Mouse (Mus musculus) G1E (cell line): ENCODE data around the gene S100a1.

Experiments
- CTCF ChIP-seq: IDR thresholded peaks from 2 replicates; pipeline ENCODE4 v1.5.1; 2012; ENCODE audit warnings: low read depth, low read length, inconsistent platforms, mixed read lengths
- POLR2AphosphoS5 ChIP-seq: IDR thresholded peaks from 2 replicates; pipeline ENCODE4 v1.6.1; 2012; ENCODE audit warnings: low read depth, low read length, inconsistent platforms; ENCODE audit not compliant: insufficient replicate concordance
- TAL1 ChIP-seq: conservative IDR thresholded peaks from 2 replicates; pipeline ENCODE4 v1.6.1; 2012; ENCODE audit warnings: low read depth, low read length, inconsistent platforms, mixed read lengths

DNA sequence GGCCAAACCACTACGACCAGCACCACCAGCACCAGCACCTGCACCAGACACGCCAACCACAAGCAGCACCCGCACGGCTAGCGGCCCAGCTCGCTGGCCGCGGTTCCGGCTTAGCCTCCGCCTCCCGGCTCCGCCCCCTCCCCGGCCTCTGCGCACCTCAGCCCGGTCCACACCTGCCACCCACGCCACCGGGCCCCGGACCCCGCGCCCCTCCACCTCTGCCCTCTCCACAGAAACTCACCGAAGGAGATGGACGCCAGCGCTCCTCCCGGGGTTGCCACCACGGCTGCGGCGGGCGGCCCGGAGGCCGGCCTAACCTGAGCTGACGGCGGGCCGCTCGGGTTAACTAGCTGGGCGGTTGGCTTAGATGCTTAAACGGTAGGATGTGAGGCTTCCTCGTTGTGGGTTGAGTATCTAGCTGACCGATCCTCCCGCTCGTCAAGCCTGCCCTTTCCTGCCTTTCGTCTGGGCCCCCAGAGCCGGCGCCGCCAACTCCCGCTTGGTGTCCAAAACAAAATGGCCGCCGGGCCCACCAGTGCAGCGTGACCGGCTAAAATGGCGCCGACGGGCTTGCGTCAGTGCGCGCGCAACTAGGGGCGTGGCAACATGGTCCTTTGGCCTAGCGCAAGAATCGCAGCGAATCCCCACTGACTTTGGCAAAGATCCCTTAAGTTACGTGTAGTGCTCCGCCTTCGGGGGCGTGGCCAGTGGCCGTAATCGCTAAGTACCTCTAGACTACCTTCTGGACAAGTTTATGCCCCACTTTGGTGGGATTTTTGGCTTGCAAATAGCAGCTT lies 5.0 kb downstream of the S100a1 start, which contains the start of gene Chtop:
- TF ChIP-seq CTCF, result no peak
- no peak for TF ChIP-seq TAL1
- TF ChIP-seq POLR2AphosphoS5, result no peak
